Mouse (Mus musculus) ES-Bruce4 (cell line): ENCODE data around the gene Entpd7.

Source experiments
- CTCF ChIP-seq: IDR thresholded peaks from one replicate; pipeline ENCODE4 v1.8.1; 2011; ENCODE audit warnings: low read depth, low read length
- POLR2A ChIP-seq: IDR thresholded peaks from one replicate; pipeline ENCODE4 v1.8.1; 2011; ENCODE audit warnings: low read length; ENCODE audit not compliant: insufficient read depth

DNA sequence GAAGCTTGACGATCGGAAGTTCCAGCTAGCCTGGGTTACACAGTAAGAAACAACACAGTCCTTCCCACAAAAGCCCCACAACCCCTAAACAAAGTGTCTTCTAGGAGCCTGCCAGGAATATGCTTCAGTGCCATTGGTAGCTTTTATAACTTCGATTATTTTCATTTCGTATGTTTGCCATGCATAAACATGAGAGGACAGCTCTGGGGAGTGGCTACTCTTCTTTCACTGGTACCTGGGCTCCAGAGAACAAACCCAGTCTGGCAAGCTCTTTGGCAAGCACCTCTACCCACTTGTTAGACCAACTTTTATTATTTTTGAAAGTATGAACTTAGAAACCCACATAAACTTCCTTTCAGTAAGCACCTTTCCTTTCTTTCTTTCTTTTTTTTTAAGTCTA lies 87.1 kb downstream of the Entpd7 start:
- TF ChIP-seq POLR2A (no peak), CTCF (no peak)
